In genomic region chr14:30479361-30479948, GRCm38 (mm10) we compare ENCODE assay signal across 8 mouse cellular contexts. TPM values are rescaled to one million over a fixed set of nuclear protein-coding genes. Genes with fewer than 3 reads are reported as not detected.
A peak's percentile ranks its signal among the peaks of the same experiment; 100 is the strongest.
DNase-seq lines count a peak whose midpoint lies in the region; ATAC-seq and TF ChIP-seq lines count a peak whose summit lies in the region.

Dcp1a (plus strand) TSS chr14:30479535.

- peak within 1 kb of the TSS; percentile 50 for H3K27ac ChIP-seq in CH12.LX (ENCODE audit: insufficient read depth, low read depth)
- peak within 1 kb of the TSS; percentile 55; the same call in 1 of the 2 replicates for H3K27ac ChIP-seq in forebrain, embryonic 11.5 days (ENCODE audit: low read depth, low read length)
- H3K27ac ChIP-seq in heart, embryonic 16.5 days (ENCODE audit: low read length), result peak within 1 kb of the TSS; percentile 89
- peak within 1 kb of the TSS; percentile 78 for H3K27ac ChIP-seq in liver, embryonic 15.5 days (replicated peaks)
- H3K27ac ChIP-seq in neural tube, embryonic 12.5 days, result peak within 1 kb of the TSS; percentile 79; the same call in 1 of the 2 replicates

- TF ChIP-seq POLR2A in CH12.LX (IDR thresholded peaks at IDR 0.05; ENCODE audit: low read depth, low read length), result peak; percentile 81

- peak within 1 kb of the TSS; percentile 96 for H3K4me2 ChIP-seq in CH12.LX (ENCODE audit: insufficient read depth, low read depth, poor library complexity, severe bottlenecking)
- H3K4me2 ChIP-seq in forebrain, embryonic 11.5 days (ENCODE audit: low read depth, low read length, severe bottlenecking), result peak within 1 kb of the TSS; percentile 63
- H3K4me2 ChIP-seq in heart, embryonic 16.5 days (ENCODE audit: low read depth, low read length), result peak within 1 kb of the TSS; percentile 68
- peak within 1 kb of the TSS; percentile 78 for H3K4me2 ChIP-seq in liver, embryonic 15.5 days
- H3K4me2 ChIP-seq in neural tube, embryonic 12.5 days (replicated peaks), result peak within 1 kb of the TSS; percentile 73

- H3K27me3 ChIP-seq in CH12.LX (replicated peaks), result no peaks in the 10 kb centered on the region
- H3K27me3 ChIP-seq in forebrain, embryonic 11.5 days (ENCODE audit: control insufficient read depth, insufficient read depth, low read length), result no peaks in the 10 kb centered on the region
- no peaks in the 10 kb centered on the region for H3K27me3 ChIP-seq in heart, embryonic 16.5 days (ENCODE audit: control insufficient read depth, insufficient read depth, low read length)
- H3K27me3 ChIP-seq in liver, embryonic 15.5 days, result peaks cover 14% of the 10 kb centered on the region; the same call in 1 of the 2 replicates
- H3K27me3 ChIP-seq in neural tube, embryonic 12.5 days (replicated peaks), result no peaks in the 10 kb centered on the region

- WGBS in forebrain, embryonic 11.5 days, result under 1% methylated on average over 39 of the region's 39 CpGs
- under 1% methylated on average over 39 of the region's 39 CpGs for WGBS in heart, embryonic 16.5 days
- under 1% methylated on average over 39 of the region's 39 CpGs for WGBS in liver, embryonic 15.5 days (ENCODE audit: insufficient replicate concordance)
- WGBS in neural tube, embryonic 12.5 days, result under 1% methylated on average over 39 of the region's 39 CpGs

- H3K4me3 ChIP-seq in CH12.LX (replicated peaks in 1 of 3; ENCODE audit: low read depth in 2 of 3, low read length in 2 of 3, poor library complexity in 1 of 3), result peak within 1 kb of the TSS; percentile 87 to 98 (median 96)
- peak within 1 kb of the TSS; percentile 59 for H3K4me3 ChIP-seq in forebrain, embryonic 11.5 days (ENCODE audit: low read depth, low read length)
- peak within 1 kb of the TSS; percentile 96 for H3K4me3 ChIP-seq in heart, embryonic 16.5 days (ENCODE audit: low read length)
- H3K4me3 ChIP-seq in liver, embryonic 15.5 days (replicated peaks), result peak within 1 kb of the TSS; percentile 86
- peak within 1 kb of the TSS; percentile 88 for H3K4me3 ChIP-seq in neural tube, embryonic 12.5 days

- peaks cover 14 to 29% of the 10 kb centered on the region in 2 experiments for H3K36me3 ChIP-seq in CH12.LX (replicated peaks in 1 of 2; ENCODE audit: control insufficient read depth in 1 of 2, insufficient read depth in 1 of 2, low read length in 1 of 2)
- no peaks in the 10 kb centered on the region; the same call in 1 of the 2 replicates for H3K36me3 ChIP-seq in forebrain, embryonic 11.5 days (ENCODE audit: control insufficient read depth, insufficient read depth, low read length)
- H3K36me3 ChIP-seq in heart, embryonic 16.5 days (ENCODE audit: control insufficient read depth, insufficient read depth), result peaks cover 7% of the 10 kb centered on the region
- peaks cover 26% of the 10 kb centered on the region for H3K36me3 ChIP-seq in liver, embryonic 15.5 days (replicated peaks)
- peaks cover 21% of the 10 kb centered on the region for H3K36me3 ChIP-seq in neural tube, embryonic 12.5 days

- TF ChIP-seq CTCF in CH12.LX (conservative IDR thresholded peaks at IDR 0.05 in 1 of 2, IDR thresholded peaks at IDR 0.05 in 1 of 2; ENCODE audit: low read depth in 2 of 2, low read length in 2 of 2), result no peak

- dilution Hi-C loops in CH12.LX (cut with MboI; ENCODE audit: extremely low pct_ligation_motif_present, extremely low pct_unique_long_range_greater_than_20kb, low sequenced_read_pairs), result no loop called here

- H3K9ac ChIP-seq in CH12.LX (ENCODE audit: insufficient read depth, low read depth), result peak within 1 kb of the TSS; percentile 57
- peak within 1 kb of the TSS; percentile 79 for H3K9ac ChIP-seq in forebrain, embryonic 11.5 days (ENCODE audit: low read length)
- peak within 1 kb of the TSS; percentile 94 for H3K9ac ChIP-seq in heart, embryonic 16.5 days (ENCODE audit: low read length)
- peak within 1 kb of the TSS; percentile 89 for H3K9ac ChIP-seq in liver, embryonic 15.5 days
- peak within 1 kb of the TSS; percentile 88 for H3K9ac ChIP-seq in neural tube, embryonic 12.5 days

- ATAC-seq in forebrain, embryonic 11.5 days (replicated peaks; ENCODE audit: low FRiP score), result peak; percentile 99
- ATAC-seq in heart, embryonic 16.5 days (replicated peaks; ENCODE audit: extremely low read depth, insufficient read depth, low FRiP score), result peak; percentile 98
- ATAC-seq in liver, embryonic 15.5 days (ENCODE audit: insufficient read depth), result peak; percentile 99
- peak; percentile 98 for ATAC-seq in neural tube, embryonic 12.5 days (ENCODE audit: low FRiP score, low read depth)

- TF ChIP-seq EP300 in CH12.LX (IDR thresholded peaks at IDR 0.05; ENCODE audit: low read length), result no peak

- peak; percentile 97 for DNase-seq in CH12.LX (ENCODE audit: extremely low read depth)
- DNase-seq in c-Kit-positive CD71-positive TER-119-negative erythroid progenitor cells, embryonic 14.5 days (ENCODE audit: low read depth), result peak; percentile 95
- DNase-seq in forebrain, embryonic 11.5 days (ENCODE audit: low spot score), result peak; percentile 96
- DNase-seq in kidney, postnatal 36 days, result peak; percentile 96
- peak; percentile 97 for DNase-seq in telencephalon, adult 2 months (ENCODE audit: low read depth, low spot score)

- in situ Hi-C loops in CH12.LX (cut with MboI; ENCODE audit: low pct_ligation_motif_present, low pct_unique_long_range_greater_than_20kb, low sequenced_read_pairs), result no loop called here

- peaks cover 0 to 15% of the 10 kb centered on the region in 2 experiments; a peak in 2 of 4 replicates for H3K4me1 ChIP-seq in CH12.LX (ENCODE audit: control insufficient read depth in 1 of 2, insufficient read depth in 2 of 2)
- H3K4me1 ChIP-seq in forebrain, embryonic 11.5 days (replicated peaks; ENCODE audit: control insufficient read depth, insufficient read depth, low read length), result peaks cover 3% of the 10 kb centered on the region; the same call in 1 of the 2 replicates
- peaks cover 12% of the 10 kb centered on the region for H3K4me1 ChIP-seq in heart, embryonic 16.5 days (ENCODE audit: control insufficient read depth, insufficient read depth, low read length)
- peaks cover 18% of the 10 kb centered on the region for H3K4me1 ChIP-seq in liver, embryonic 15.5 days (replicated peaks)
- peaks cover 10% of the 10 kb centered on the region for H3K4me1 ChIP-seq in neural tube, embryonic 12.5 days

- H3K9me3 ChIP-seq in CH12.LX (replicated peaks; ENCODE audit: low read length), result no peaks in the 10 kb centered on the region
- no peaks in the 10 kb centered on the region for H3K9me3 ChIP-seq in forebrain, embryonic 11.5 days (ENCODE audit: control insufficient read depth, low read length)
- no peaks in the 10 kb centered on the region for H3K9me3 ChIP-seq in heart, embryonic 16.5 days (replicated peaks; ENCODE audit: control insufficient read depth, low read length)
- H3K9me3 ChIP-seq in liver, embryonic 15.5 days (replicated peaks), result no peaks in the 10 kb centered on the region
- no peaks in the 10 kb centered on the region for H3K9me3 ChIP-seq in neural tube, embryonic 12.5 days

- no peak; the same call in 1 of the 2 replicates for TF ChIP-seq RAD21 in CH12.LX (IDR thresholded peaks at IDR 0.05; ENCODE audit: low read depth, low read length)

- peaks cover 28% of the 10 kb centered on the region for H3K79me2 ChIP-seq in CH12.LX (replicated peaks; ENCODE audit: control insufficient read depth, extremely low read depth, insufficient read depth, poor library complexity, severe bottlenecking)

TF ChIP-seq in CH12.LX, 34 proteins besides CTCF, POLR2A, EP300 and RAD21 (continues in another document):
- TF ChIP-seq ELF1 (IDR thresholded peaks at IDR 0.05; ENCODE audit: low read depth, low read length) (peak; percentile 96), E2F4 (IDR thresholded peaks at IDR 0.05; ENCODE audit: insufficient replicate concordance, low read depth, low read length) (peak; percentile 63; the same call in 1 of the 2 replicates), MXI1 (IDR thresholded peaks at IDR 0.05; ENCODE audit: low read depth, low read length) (peak; percentile 88), ZKSCAN1 (IDR thresholded peaks at IDR 0.05; ENCODE audit: borderline replicate concordance, low read depth, low read length) (no peak), NRF1 (IDR thresholded peaks at IDR 0.05; ENCODE audit: low read depth, low read length) (peak; percentile 96), ZMIZ1 (IDR thresholded peaks at IDR 0.05; ENCODE audit: low read depth, low read length) (peak; percentile 77), CHD2 (IDR thresholded peaks at IDR 0.05; ENCODE audit: low read length) (peak; percentile 61), TCF12 (IDR thresholded peaks at IDR 0.05; ENCODE audit: low read depth, low read length) (peak; percentile 94), MAZ (IDR thresholded peaks at IDR 0.05; ENCODE audit: low read depth, low read length) (peak; percentile 99), JUN (IDR thresholded peaks at IDR 0.05; ENCODE audit: insufficient read depth, low read depth, low read length) (no peak), CHD1 (IDR thresholded peaks at IDR 0.05; ENCODE audit: low read depth, low read length) (no peak), BHLHE40 (IDR thresholded peaks at IDR 0.05; ENCODE audit: low read depth, low read length) (peak; percentile 43), MAX (IDR thresholded peaks at IDR 0.05; ENCODE audit: low read length) (peak; percentile 85; the same call in 1 of the 2 replicates), ZNF384 (IDR thresholded peaks at IDR 0.05; ENCODE audit: low read depth, low read length) (peak; percentile 26; the same call in 1 of the 2 replicates), RCOR1 (conservative IDR thresholded peaks at IDR 0.05; ENCODE audit: low read depth, low read length) (peak; percentile 92), ETS1 (conservative IDR thresholded peaks at IDR 0.05; ENCODE audit: low read depth, low read length) (peak; percentile 64), GABPA (IDR thresholded peaks at IDR 0.05; ENCODE audit: insufficient replicate concordance, low read depth, low read length) (peak; percentile 84; the same call in 1 of the 2 replicates), POLR2AphosphoS2 (IDR thresholded peaks at IDR 0.05; ENCODE audit: low read depth, low read length) (no peak), TBP (conservative IDR thresholded peaks at IDR 0.05; ENCODE audit: low read depth, low read length) (peak; percentile 85), SIN3A (IDR thresholded peaks at IDR 0.05; ENCODE audit: low read length) (peak; percentile 98), SMC3 (IDR thresholded peaks at IDR 0.05; ENCODE audit: low read depth, low read length) (no peak), KAT2A (IDR thresholded peaks at IDR 0.05; ENCODE audit: insufficient replicate concordance, low read length) (peak; percentile 96)

RNA-seq across cellular contexts. Expression of gene Dcp1a, which starts in this region (rescaled TPM):
- total RNA-seq in CH12.LX (2012; rRNA removed) (20.1 TPM in 2 replicates), CH12.LX (2014; rRNA removed) (18.3 TPM in 2 replicates)
- 25.4 and 26.9 TPM in 2 replicates for polyA plus RNA-seq in CH12.LX (2012; ENCODE audit: insufficient read length, low read depth)
- 29.3 and 34.6 TPM in 2 replicates for polyA plus RNA-seq in forebrain, embryonic 11.5 days (2014; fragmentation: Nextera tagmentation; extraction: Ambion mirVana)
- 16.8 and 20.1 TPM in 2 replicates for polyA plus RNA-seq in heart, embryonic 16.5 days (2015; fragmentation: Nextera tagmentation; extraction: Ambion mirVana)
- 7.7 and 8.9 TPM in 2 replicates for polyA plus RNA-seq in liver, embryonic 15.5 days (2015; fragmentation: Nextera tagmentation; extraction: Ambion mirVana)
- 27.4 and 32.0 TPM in 2 replicates for polyA plus RNA-seq in neural tube, embryonic 12.5 days (2016; fragmentation: Nextera tagmentation; extraction: Ambion mirVana)

Comparison
In these comparisons a context has a peak if more than half of its experiments do, and no peak if none do; other contexts are left out.
1. Peak in every context shown above with its lines: DNase-seq, ATAC-seq, H3K4me3 ChIP-seq and H3K27ac ChIP-seq.